In genomic region chr8:110844941-110845340, GRCm38 (mm10) we compare ENCODE assay signal across 11 mouse cellular contexts. TPM values are rescaled to one million over a fixed set of nuclear protein-coding genes. Genes with fewer than 3 reads are reported as not detected.
DNase-seq lines count a peak whose midpoint lies in the region; ATAC-seq and TF ChIP-seq lines count a peak whose summit lies in the region.
"Had no signal": no experiment of that assay in that cellular context is flagged by ENCODE, and none has a peak within 500 bp of the region (broad histone marks: within the 10 kb centered on the region; RNA-seq: fewer than 3 reads in every experiment).

No protein-coding gene starts in this region.

- no peak for TF ChIP-seq CTCF in heart, postnatal 0 days (IDR thresholded peaks at IDR 0.05; ENCODE audit: low read depth)
- TF ChIP-seq CTCF in heart, adult 2 months (IDR thresholded peaks at IDR 0.05) = no peak
- no peak for TF ChIP-seq CTCF in MEL (IDR thresholded peaks at IDR 0.05 in 2 of 3, conservative IDR thresholded peaks at IDR 0.05 in 1 of 3; ENCODE audit: control insufficient read depth in 1 of 3, insufficient read depth in 1 of 3, low read depth in 2 of 3, low read length in 3 of 3, poor library complexity in 1 of 3, severe bottlenecking in 1 of 3)

- peak overlapping the region; percentile 78 for H3K9ac ChIP-seq in heart, postnatal 0 days (replicated peaks; ENCODE audit: low read depth, low read length)
- H3K9ac ChIP-seq in heart, adult 2 months (ENCODE audit: low read depth, low read length) = no peak overlapping the region
- peak overlapping the region; percentile 99 for H3K9ac ChIP-seq in MEL (ENCODE audit: control insufficient read depth, low read depth, low read length, poor library complexity, severe bottlenecking)
- H3K9ac ChIP-seq in hindbrain, embryonic 16.5 days (ENCODE audit: low read depth, low read length) = no peak overlapping the region
- no peak overlapping the region for H3K9ac ChIP-seq in midbrain, embryonic 16.5 days (ENCODE audit: low read depth, low read length)

- no peak for TF ChIP-seq POLR2A in heart, adult 2 months (IDR thresholded peaks at IDR 0.05; ENCODE audit: insufficient read depth, low read depth, low read length)
- TF ChIP-seq POLR2A in MEL (IDR thresholded peaks at IDR 0.05; ENCODE audit: control insufficient read depth in 1 of 2, insufficient read depth in 1 of 2, low read depth in 1 of 2, low read length in 2 of 2, poor library complexity in 1 of 2) = no peak

- H3K27me3 ChIP-seq in heart, postnatal 0 days (ENCODE audit: control insufficient read depth, insufficient read depth, low read length) = no peaks in the 10 kb centered on the region
- H3K27me3 ChIP-seq in heart, adult 2 months (ENCODE audit: control insufficient read depth, insufficient read depth, low read length) = no peaks in the 10 kb centered on the region
- no peaks in the 10 kb centered on the region for H3K27me3 ChIP-seq in MEL (ENCODE audit: control insufficient read depth in 1 of 2, insufficient read depth in 2 of 2, low read length in 2 of 2)
- H3K27me3 ChIP-seq in hindbrain, embryonic 16.5 days (replicated peaks; ENCODE audit: control insufficient read depth, insufficient read depth, low read length) = no peaks in the 10 kb centered on the region
- no peaks in the 10 kb centered on the region for H3K27me3 ChIP-seq in midbrain, embryonic 16.5 days (ENCODE audit: control insufficient read depth, insufficient read depth, low read depth, low read length)

- peaks cover 18% of the 10 kb centered on the region for H3K4me1 ChIP-seq in heart, postnatal 0 days (ENCODE audit: control insufficient read depth, insufficient read depth)
- H3K4me1 ChIP-seq in heart, adult 2 months (ENCODE audit: control insufficient read depth, insufficient read depth, low read length) = peaks cover 5% of the 10 kb centered on the region
- peaks cover 0 to 21% of the 10 kb centered on the region in 2 experiments; a peak in 2 of 4 replicates for H3K4me1 ChIP-seq in MEL (ENCODE audit: control insufficient read depth in 1 of 2, insufficient read depth in 2 of 2, low read length in 2 of 2)
- H3K4me1 ChIP-seq in hindbrain, embryonic 16.5 days (ENCODE audit: control insufficient read depth, insufficient read depth, low read depth, low read length) = peaks cover 21% of the 10 kb centered on the region
- peaks cover 26% of the 10 kb centered on the region for H3K4me1 ChIP-seq in midbrain, embryonic 16.5 days (ENCODE audit: control insufficient read depth, insufficient read depth, low read length)

- intact Hi-C loops in heart, adult 2 months (cut with DNase I) = loop anchor here (10.0 kb wide), 1 partner anchor 200 kb away; no protein-coding TSS in a partner anchor

- TF ChIP-seq RAD21 in MEL (IDR thresholded peaks at IDR 0.05; ENCODE audit: low read depth, low read length) = no peak

- no peak overlapping the region for H3K4me3 ChIP-seq in heart, postnatal 0 days (ENCODE audit: low read depth, low read length)
- no peak overlapping the region for H3K4me3 ChIP-seq in heart, adult 2 months
- peak overlapping the region; percentile 50 to 77 for H3K4me3 ChIP-seq in MEL (ENCODE audit: control insufficient read depth in 1 of 2, insufficient read depth in 1 of 2, low read depth in 2 of 2, low read length in 2 of 2)
- no peak overlapping the region for H3K4me3 ChIP-seq in hindbrain, embryonic 16.5 days (ENCODE audit: low read length)
- H3K4me3 ChIP-seq in midbrain, embryonic 16.5 days (ENCODE audit: low read depth, low read length) = no peak overlapping the region

- DNase-seq in heart, postnatal 0 days (ENCODE audit: low spot score) = no peak
- DNase-seq in heart, adult 2 months = no peak
- DNase-seq in MEL (ENCODE audit: low read depth, low spot score) = no peak
- DNase-seq in retina, postnatal 1 day = no peak
- no peak for DNase-seq in urinary bladder, postnatal 25 days (ENCODE audit: low spot score)
- DNase-seq in ovary, adult 18-20 months (ENCODE audit: low spot score) = no peak
- DNase-seq: cerebellum, postnatal 36 days; lung, postnatal 14 days had no signal

- peak overlapping the region; percentile 83; the same call in 1 of the 2 replicates for H3K4me2 ChIP-seq in heart, postnatal 0 days (ENCODE audit: low read depth, low read length)
- peak overlapping the region; percentile 82; the same call in 1 of the 2 replicates for H3K4me2 ChIP-seq in hindbrain, embryonic 16.5 days (ENCODE audit: low read length)
- H3K4me2 ChIP-seq in midbrain, embryonic 16.5 days (ENCODE audit: low read length) = peak overlapping the region; percentile 83

- no peak for ATAC-seq in heart, postnatal 0 days (ENCODE audit: insufficient read depth, low read depth)
- no peak for ATAC-seq in hindbrain, embryonic 16.5 days
- ATAC-seq in midbrain, embryonic 16.5 days = no peak
- ATAC-seq: inflammation-experienced regulatory T-cells, adult 6 months had no signal

- peaks cover 5% of the 10 kb centered on the region for H3K79me2 ChIP-seq in heart, adult 2 months (replicated peaks; ENCODE audit: control insufficient read depth, insufficient read depth, low read length)
- H3K79me2 ChIP-seq in MEL (ENCODE audit: control insufficient read depth, insufficient read depth, low read length, poor library complexity) = peaks cover 67% of the 10 kb centered on the region

- 72% methylated on average over 3 of the region's 3 CpGs for WGBS in heart, postnatal 0 days
- WGBS in heart, adult 2 months = 42% methylated on average over 3 of the region's 3 CpGs
- WGBS in hindbrain, embryonic 16.5 days = 86% methylated on average over 3 of the region's 3 CpGs
- 83% methylated on average over 3 of the region's 3 CpGs for WGBS in midbrain, embryonic 16.5 days

- peaks cover 49% of the 10 kb centered on the region for H3K36me3 ChIP-seq in heart, postnatal 0 days (replicated peaks; ENCODE audit: control insufficient read depth, insufficient read depth, low read length)
- H3K36me3 ChIP-seq in heart, adult 2 months (ENCODE audit: control insufficient read depth, insufficient read depth, low read length) = peaks cover 22% of the 10 kb centered on the region
- H3K36me3 ChIP-seq in MEL (ENCODE audit: control insufficient read depth in 1 of 2, insufficient read depth in 2 of 2, low read length in 2 of 2) = peaks cover 43 to 45% of the 10 kb centered on the region in 2 experiments
- peaks cover 30% of the 10 kb centered on the region for H3K36me3 ChIP-seq in hindbrain, embryonic 16.5 days (ENCODE audit: control insufficient read depth, insufficient read depth, low read length)
- H3K36me3 ChIP-seq in midbrain, embryonic 16.5 days (ENCODE audit: control insufficient read depth, insufficient read depth, low read length) = peaks cover 25% of the 10 kb centered on the region

- no peaks in the 10 kb centered on the region for H3K9me3 ChIP-seq in heart, postnatal 0 days (replicated peaks; ENCODE audit: control insufficient read depth, low read length)
- H3K9me3 ChIP-seq in MEL (replicated peaks; ENCODE audit: insufficient read depth, low read length) = no peaks in the 10 kb centered on the region
- H3K9me3 ChIP-seq in hindbrain, embryonic 16.5 days (ENCODE audit: control insufficient read depth, low read length) = no peaks in the 10 kb centered on the region
- H3K9me3 ChIP-seq in midbrain, embryonic 16.5 days (replicated peaks; ENCODE audit: control insufficient read depth, low read length, poor library complexity, severe bottlenecking) = no peaks in the 10 kb centered on the region

- H3K27ac ChIP-seq in heart, postnatal 0 days (ENCODE audit: low read depth) = no peak overlapping the region
- H3K27ac ChIP-seq in heart, adult 2 months = no peak overlapping the region
- no peak overlapping the region for H3K27ac ChIP-seq in MEL (ENCODE audit: control insufficient read depth, low read depth, low read length)
- no peak overlapping the region for H3K27ac ChIP-seq in hindbrain, embryonic 16.5 days (ENCODE audit: low read depth, low read length)
- no peak overlapping the region for H3K27ac ChIP-seq in midbrain, embryonic 16.5 days (ENCODE audit: low read length)

- TF ChIP-seq EP300 in heart, postnatal 0 days (IDR thresholded peaks at IDR 0.05; ENCODE audit: low read depth) = no peak
- TF ChIP-seq EP300 in heart, adult 2 months (IDR thresholded peaks at IDR 0.05; ENCODE audit: insufficient read depth, low read depth, low read length) = no peak
- TF ChIP-seq EP300 in MEL (IDR thresholded peaks at IDR 0.05; ENCODE audit: low read depth in 1 of 2, low read length in 2 of 2) = no peak

RNA-seq across cellular contexts. Expression of gene Cog4, which starts 1.5 kb away (rescaled TPM):
- 47.2 and 66.3 TPM in 2 replicates for total RNA-seq in heart, postnatal 0 days (2014; rRNA removed; ENCODE audit: low replicate concordance)
- polyA plus RNA-seq in heart, postnatal 0 days (2015; fragmentation: Nextera tagmentation; extraction: Ambion mirVana) = 54.2 and 55.8 TPM in 2 replicates
- total RNA-seq in heart, adult 2 months (2021) = 10 to 100 TPM; 66.2 to 74.1 TPM
- 34.8 and 51.5 TPM in 2 replicates for polyA plus RNA-seq in heart, adult 2 months (2012; rRNA removed)
- total RNA-seq in MEL (2012; rRNA removed) = 31.7 and 32.1 TPM in 2 replicates
- polyA plus RNA-seq in MEL (2012; ENCODE audit: insufficient read depth in 1 of 2, insufficient read length in 2 of 2, low read depth in 1 of 2, low replicate concordance in 2 of 2, missing spikeins in 1 of 2) = 10 to 100 TPM in 1 of 2 experiments, not detected in 1; 35.3 TPM
- 74.1 and 77.4 TPM in 2 replicates for polyA plus RNA-seq in hindbrain, embryonic 16.5 days (2015; fragmentation: Nextera tagmentation; extraction: Ambion mirVana)
- polyA plus RNA-seq in midbrain, embryonic 16.5 days (2015; fragmentation: Nextera tagmentation; extraction: Ambion mirVana) = 72.1 and 77.4 TPM in 2 replicates

RNA-seq across cellular contexts. Expression of gene Sf3b3, which starts 1.6 kb away (rescaled TPM):
- total RNA-seq in heart, postnatal 0 days (2014; rRNA removed; ENCODE audit: low replicate concordance) = 47.3 and 68.3 TPM in 2 replicates
- 32.5 and 32.9 TPM in 2 replicates for polyA plus RNA-seq in heart, postnatal 0 days (2015; fragmentation: Nextera tagmentation; extraction: Ambion mirVana)
- 10 to 100 TPM; 38.3 to 39.7 TPM for total RNA-seq in heart, adult 2 months (2021)
- polyA plus RNA-seq in heart, adult 2 months (2012; rRNA removed) = 19.2 and 34.3 TPM in 2 replicates
- 150 and 170 TPM in 2 replicates for total RNA-seq in MEL (2012; rRNA removed)
- 100 to 1,000 TPM; 167 to 224 TPM for polyA plus RNA-seq in MEL (2012; ENCODE audit: insufficient read depth in 1 of 2, insufficient read length in 2 of 2, low read depth in 1 of 2, low replicate concordance in 2 of 2, missing spikeins in 1 of 2)
- polyA plus RNA-seq in hindbrain, embryonic 16.5 days (2015; fragmentation: Nextera tagmentation; extraction: Ambion mirVana) = 78.4 and 92.3 TPM in 2 replicates
- 92.3 and 96.1 TPM in 2 replicates for polyA plus RNA-seq in midbrain, embryonic 16.5 days (2015; fragmentation: Nextera tagmentation; extraction: Ambion mirVana)

RNA-seq across cellular contexts. Expression of gene Il34, which starts 39.2 kb away (rescaled TPM):
- 3.2 and 3.9 TPM in 2 replicates for total RNA-seq in heart, postnatal 0 days (2014; rRNA removed; ENCODE audit: low replicate concordance)
- 1.1 and 1.4 TPM in 2 replicates for polyA plus RNA-seq in heart, postnatal 0 days (2015; fragmentation: Nextera tagmentation; extraction: Ambion mirVana)
- total RNA-seq in heart, adult 2 months (2021) = 1 to 10 TPM; 3.3 to 5.3 TPM
- polyA plus RNA-seq in heart, adult 2 months (2012; rRNA removed) = 7.2 and 15.3 TPM in 2 replicates
- 0.12 and 0.26 TPM in 2 replicates for total RNA-seq in MEL (2012; rRNA removed)
- polyA plus RNA-seq in MEL (2012; ENCODE audit: insufficient read depth in 1 of 2, insufficient read length in 2 of 2, low read depth in 1 of 2, low replicate concordance in 2 of 2, missing spikeins in 1 of 2) = under 1 TPM in 1 of 2 experiments, not detected in 1; 0.18 TPM
- polyA plus RNA-seq in hindbrain, embryonic 16.5 days (2015; fragmentation: Nextera tagmentation; extraction: Ambion mirVana) = 7.7 and 8.8 TPM in 2 replicates
- 6.9 and 7.7 TPM in 2 replicates for polyA plus RNA-seq in midbrain, embryonic 16.5 days (2015; fragmentation: Nextera tagmentation; extraction: Ambion mirVana)
- polyA plus RNA-seq: inflammation-experienced regulatory T-cells, adult 6 months had no signal

RNA-seq across cellular contexts. Expression of gene Fuk, which starts 57.3 kb away (rescaled TPM):
- total RNA-seq in heart, postnatal 0 days (2014; rRNA removed; ENCODE audit: low replicate concordance) = 10.8 and 14.8 TPM in 2 replicates
- polyA plus RNA-seq in heart, postnatal 0 days (2015; fragmentation: Nextera tagmentation; extraction: Ambion mirVana) = 3.6 and 3.7 TPM in 2 replicates
- total RNA-seq in heart, adult 2 months (2021) = 1 to 10 TPM; 4.5 to 4.6 TPM
- 6.2 and 8.8 TPM in 2 replicates for polyA plus RNA-seq in heart, adult 2 months (2012; rRNA removed)
- total RNA-seq in MEL (2012; rRNA removed) = 8.3 and 9.1 TPM in 2 replicates
- 10 to 100 TPM in 1 of 2 experiments, not detected in 1; 10.6 TPM for polyA plus RNA-seq in MEL (2012; ENCODE audit: insufficient read depth in 1 of 2, insufficient read length in 2 of 2, low read depth in 1 of 2, low replicate concordance in 2 of 2, missing spikeins in 1 of 2)
- polyA plus RNA-seq in hindbrain, embryonic 16.5 days (2015; fragmentation: Nextera tagmentation; extraction: Ambion mirVana) = 7.2 and 8.1 TPM in 2 replicates
- 6.3 and 7.3 TPM in 2 replicates for polyA plus RNA-seq in midbrain, embryonic 16.5 days (2015; fragmentation: Nextera tagmentation; extraction: Ambion mirVana)

Comparison
In these comparisons a context has a peak if more than half of its experiments do, and no peak if none do; other contexts are left out.
1. H3K9ac ChIP-seq: peak in heart, postnatal 0 days (single experiment) and MEL (single experiment); none in heart, adult 2 months (single experiment), hindbrain, embryonic 16.5 days (single experiment) and midbrain, embryonic 16.5 days (single experiment).
2. H3K4me3 ChIP-seq: peak in MEL (2 of 2); none in heart, postnatal 0 days (single experiment), heart, adult 2 months (single experiment), hindbrain, embryonic 16.5 days (single experiment) and midbrain, embryonic 16.5 days (single experiment).
3. Peak in every context shown above with its lines, with median percentiles within 50 percentile points of each other: H3K4me2 ChIP-seq.